Mouse (Mus musculus) adrenal gland, adult (tissue): ENCODE data around the gene Gna14.

Experiments used
- DNase-seq, 2 experiments: peaks; one replicate each; pipeline ENCODE4 v3.0.0; 2022 to 2023; ENCODE audit warnings: low spot score in 1 of 2; ENCODE audit not compliant: inconsistent age in 2 of 2

Gene Gna14

DNA sequence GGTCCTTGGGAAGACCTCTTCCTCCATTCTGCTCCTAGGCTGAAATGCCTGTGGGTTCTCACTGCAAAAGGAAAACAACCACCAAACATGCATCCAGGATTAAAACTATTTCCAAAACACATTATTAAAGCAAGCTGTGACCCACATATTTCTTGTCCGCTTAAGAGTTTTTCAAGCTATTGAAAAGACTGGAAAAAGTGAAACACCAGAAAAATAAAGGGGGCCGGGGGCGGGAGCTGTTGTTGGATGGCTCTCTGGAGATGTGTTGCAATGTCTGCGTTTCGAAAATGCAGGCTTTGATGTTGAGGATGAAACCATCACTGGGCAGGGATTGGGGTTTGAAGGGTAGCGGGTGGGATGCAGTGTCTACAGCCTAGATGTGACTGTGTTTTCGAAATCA is 149.0 kb downstream of the Gna14 start:
- DNase-seq: no peak

DNA sequence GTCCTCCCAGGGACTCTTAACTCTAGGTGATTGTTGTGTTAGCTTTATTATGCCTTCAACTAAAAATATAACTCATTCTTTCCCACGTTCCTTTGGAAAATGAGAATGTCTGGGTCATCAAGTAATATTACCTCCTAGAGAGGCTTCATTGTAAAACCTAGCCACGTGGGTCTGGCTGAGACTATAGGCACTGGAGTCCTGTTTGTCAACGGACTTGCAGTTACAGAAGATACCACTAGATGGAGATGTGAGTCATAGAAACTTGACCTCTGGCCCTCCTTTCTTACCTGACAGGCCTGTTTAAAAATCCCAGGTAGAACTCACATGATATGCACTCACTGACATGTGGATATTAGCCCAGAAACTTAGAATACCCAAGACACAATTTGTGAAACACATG is 149.8 kb downstream of the Gna14 start:
- DNase-seq: peak in 1 of 2 experiments; percentile 78

DNA sequence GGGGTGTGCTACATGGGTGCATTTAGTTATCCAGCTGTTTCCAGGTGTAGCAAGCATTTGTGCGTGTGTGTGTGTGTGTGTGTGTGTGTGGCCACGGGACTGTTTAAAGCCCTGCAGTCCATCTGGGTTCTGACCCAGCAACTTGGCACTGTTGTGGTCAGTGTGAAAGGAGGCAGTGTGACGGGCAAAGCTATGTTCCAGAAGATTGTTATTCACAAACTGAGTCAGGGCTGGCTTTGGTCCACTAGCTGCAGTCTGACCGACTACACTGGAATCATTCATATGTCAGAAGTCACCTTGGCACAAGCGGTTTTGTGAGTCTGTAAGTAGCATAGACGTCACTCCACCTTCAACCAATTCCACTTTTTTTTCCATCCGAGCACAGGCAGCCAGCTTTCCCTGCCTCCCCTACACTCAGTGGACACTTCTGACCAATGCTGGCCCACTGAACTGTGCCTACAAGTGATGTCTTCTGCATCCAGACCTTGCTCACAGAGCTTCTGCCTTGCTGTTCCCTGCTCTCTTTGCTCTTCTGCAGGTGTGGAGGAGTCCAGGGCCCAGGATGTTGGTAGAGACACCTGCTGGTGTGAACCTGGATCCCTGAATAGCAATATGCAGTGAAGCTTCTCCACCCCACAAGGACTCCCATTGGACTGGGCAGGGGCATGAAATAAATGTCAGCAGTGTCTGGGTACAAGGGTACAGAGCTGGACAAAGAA is 157.9 kb downstream of the Gna14 start:
- peak; percentile 89 to 92 for DNase-seq

DNA sequence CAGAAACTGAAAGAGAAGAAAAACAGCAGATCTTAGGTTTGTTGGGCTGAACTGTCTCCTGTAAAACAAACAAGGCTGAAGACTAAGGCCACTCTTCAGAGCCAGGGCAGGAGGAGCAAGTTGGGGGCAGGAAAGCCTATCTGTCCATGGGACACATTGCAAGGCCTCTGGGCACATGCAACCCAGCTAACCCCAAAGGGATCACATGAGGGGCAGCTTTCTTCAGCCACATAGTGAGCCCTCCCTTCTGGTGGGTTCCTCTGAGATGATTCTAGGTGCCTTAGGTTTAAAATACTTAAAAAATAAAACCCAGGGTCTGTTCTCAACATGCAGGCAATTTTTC is 158.4 kb downstream of the Gna14 start:
- DNase-seq: peak in 1 of 2 experiments; percentile 53

DNA sequence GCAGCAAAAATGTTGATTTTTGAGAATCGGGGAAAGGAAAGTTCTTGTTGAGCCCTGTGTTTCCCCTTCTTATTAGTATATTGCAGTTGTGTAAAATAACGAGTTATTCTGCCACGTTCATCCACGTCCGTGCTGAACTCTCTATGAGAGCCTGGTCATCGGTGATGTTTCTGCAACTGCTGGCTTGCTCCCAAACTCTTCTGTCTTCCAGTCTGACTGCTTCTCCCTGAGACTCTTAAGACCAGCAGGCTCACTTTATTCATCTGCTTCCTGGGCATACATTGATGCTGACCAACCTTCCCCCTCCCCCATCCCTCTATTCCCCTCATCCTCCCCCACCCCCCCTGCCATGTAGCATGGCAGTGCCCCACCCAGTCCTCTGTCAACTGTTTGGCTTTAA is 161.7 kb downstream of the Gna14 start:
- peak in 1 of 2 experiments; percentile 52 for DNase-seq

DNA sequence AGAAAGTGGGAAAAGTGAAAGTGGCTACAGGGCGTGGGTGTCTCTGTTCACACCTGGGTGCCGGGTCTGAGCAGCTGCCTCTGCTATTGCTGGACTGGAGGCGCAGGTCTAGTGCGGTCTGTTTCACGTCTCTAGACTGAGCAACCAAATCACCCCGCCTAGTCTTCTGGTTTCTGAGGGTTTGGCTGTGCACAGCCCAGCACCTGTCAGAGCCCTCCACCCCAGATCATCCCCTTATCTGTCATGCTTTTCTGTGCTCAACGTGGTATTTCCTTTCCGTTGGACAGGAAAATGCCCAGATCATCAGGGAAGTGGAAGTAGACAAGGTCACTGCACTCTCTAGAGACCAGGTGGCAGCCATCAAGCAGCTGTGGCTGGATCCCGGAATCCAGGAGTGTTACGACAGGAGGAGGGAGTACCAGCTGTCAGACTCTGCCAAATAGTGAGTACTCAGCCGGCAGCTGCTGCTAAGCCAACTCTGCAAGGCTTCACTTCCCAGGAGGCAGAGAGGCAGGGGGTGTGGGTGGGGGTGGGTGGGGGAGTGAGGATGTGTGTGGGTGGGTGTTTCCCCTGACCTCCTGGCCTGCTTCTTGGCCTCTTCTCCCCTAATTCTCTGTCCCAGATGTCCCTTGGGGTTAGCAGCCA is 163.2 kb downstream of the Gna14 start:
- DNase-seq: peak in 1 of 2 experiments; percentile 43

DNA sequence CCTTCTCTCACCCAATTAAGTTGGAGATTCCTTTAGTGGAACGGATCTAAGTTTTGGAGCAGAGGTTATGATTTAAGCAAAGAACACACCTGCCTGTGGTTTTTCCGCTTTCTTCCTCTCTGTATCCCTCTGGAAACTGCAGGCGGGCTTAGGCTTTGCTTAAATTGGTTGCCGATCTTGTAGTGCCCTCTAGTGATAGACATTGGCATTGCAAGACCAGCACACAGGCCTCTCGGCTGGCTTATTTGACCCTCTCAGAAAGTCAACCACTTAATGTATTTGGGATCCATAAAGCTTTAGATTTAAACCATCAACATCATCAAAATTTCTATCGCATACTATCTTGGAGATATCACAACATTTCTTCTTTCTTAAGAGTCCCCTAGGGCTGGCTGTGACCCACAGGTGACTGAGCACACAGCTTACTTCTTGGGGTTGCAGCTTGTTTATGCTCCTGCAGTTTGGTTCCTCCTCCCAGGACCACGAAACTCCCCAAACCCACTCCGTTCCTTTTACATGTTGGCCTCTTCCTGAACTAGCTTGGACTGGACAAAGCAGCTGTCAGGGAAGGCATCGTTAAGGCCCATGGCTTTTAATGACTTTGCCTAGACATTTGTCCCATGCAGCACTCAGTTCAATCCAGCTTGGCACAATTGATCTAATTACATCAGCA is 163.9 kb downstream of the Gna14 start:
- peak; percentile 75 to 95 for DNase-seq

DNA sequence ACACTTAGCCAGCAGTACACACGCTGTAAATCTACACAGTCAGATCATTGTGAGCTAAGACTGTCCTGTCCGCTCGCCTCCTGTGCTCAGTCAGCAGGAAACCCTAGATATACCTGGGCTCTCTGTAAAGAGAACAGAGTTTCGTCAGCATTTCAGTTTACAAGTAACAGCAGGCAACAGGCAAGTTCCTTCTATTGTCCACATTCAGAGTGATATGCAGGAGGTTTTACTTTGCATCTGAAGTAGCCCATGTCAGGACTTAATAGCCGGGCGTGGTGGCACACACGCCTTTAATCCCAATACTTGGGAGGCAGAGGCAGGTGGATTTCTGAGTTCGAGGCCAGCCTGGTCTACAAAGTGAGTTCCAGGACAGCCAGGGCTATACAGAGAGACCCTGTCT is 166.5 kb downstream of the Gna14 start:
- DNase-seq: no peak

DNA sequence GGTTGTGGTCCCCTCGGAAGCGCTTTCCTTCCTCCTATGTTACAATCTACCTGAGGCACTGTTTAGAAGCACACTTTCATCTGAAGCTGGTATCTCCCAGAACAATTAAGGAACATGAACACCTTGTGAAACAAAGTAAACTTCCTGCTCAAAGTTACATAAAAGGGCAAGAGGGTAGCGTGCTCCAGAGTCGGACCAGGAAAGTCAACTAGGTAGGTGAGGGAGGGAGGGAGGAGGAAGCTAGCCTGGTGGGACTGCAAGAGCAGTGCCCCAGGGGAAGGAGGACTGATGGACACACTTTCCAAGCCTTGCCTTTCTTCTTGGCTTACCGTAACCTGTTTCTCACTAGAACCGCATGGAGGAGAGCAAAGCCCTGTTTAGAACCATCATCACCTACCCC is 172.1 kb downstream of the Gna14 start:
- no peak for DNase-seq

DNA sequence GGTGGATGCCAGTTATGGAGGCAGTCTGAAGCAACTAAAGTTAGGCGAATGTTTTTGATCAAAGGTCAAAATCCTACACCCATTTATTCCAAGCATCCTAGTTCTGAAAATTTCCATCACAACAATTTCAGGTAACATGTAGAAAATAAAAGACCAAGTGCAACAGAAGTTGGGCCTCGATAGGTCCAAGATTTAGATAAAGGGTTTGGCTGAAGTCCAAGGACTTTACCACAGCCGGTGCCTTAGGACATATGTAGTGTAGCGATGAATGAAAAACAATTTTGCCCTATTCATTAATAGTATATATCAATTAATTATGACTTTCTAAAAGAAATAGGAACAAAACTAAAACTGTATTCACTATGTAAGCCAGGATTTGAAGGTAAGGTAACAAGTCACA is 187.6 kb downstream of the Gna14 start:
- no peak for DNase-seq

DNA sequence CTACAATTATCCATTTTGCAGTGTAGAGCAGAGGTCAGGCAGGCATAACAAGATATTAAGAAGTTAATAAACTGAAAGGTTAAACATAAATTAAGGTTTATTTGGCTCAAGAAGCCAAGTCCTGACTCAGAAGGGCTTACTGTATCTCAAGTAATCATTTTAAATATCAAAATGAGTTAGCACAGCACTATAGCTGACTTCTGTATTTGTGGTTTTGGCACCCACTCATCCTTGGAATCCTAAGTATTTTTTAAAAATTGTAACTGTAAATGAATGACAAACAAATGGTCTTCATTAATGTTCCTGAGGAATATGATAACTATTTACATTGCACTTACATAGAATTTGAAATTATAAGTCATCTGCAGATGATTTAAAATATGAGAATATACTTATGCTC is 189.4 kb downstream of the Gna14 start:
- no peak for DNase-seq

DNA sequence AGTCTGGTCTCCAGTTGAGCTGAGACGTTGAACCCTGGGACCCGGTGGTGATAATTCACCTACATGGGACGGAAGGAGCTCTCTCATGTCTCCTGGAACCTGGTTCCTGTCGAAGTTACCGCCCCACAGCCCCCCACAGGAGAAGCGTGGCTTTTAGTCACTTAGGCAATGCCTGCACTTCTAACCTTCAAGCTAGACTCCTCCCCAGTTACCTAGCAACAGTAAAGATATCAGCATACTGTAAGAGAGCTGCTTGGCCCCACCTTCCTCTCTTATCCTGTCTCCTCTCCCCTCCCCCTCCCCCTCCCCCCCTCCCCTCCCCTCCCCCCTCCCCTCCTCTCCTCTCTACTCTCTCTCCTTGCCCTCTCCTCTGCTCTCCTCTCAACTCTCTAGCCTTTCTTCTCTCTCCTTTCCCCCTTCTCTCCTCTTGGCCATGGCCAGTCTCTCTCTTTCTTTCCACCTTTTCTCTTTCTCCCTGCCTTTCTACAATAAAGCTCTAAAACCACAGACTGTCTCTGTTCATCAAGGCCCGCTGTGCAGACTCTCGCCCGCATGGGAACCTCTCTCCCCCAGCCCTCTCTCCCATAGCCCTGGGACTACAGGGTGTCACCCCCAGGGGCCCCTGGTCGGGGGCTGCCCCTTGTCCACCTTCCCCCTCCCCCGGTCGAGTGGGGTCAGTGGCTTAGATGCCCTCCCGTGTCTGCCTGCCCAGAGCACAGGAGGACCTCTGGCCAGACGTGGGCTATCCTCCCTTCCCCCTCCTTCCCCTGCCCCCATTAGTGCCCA is 190.2 kb downstream of the Gna14 start:
- DNase-seq: no peak
